Mouse (Mus musculus) cerebellum, adult 2 months (tissue): ENCODE measurements around the gene Arhgap31.

Source experiments
- CTCF ChIP-seq: fragments of 200-500 bp; IDR thresholded peaks from 2 replicates; pipeline ENCODE4 v1.5.1; 2011; ENCODE audit warnings: low read depth, mild to moderate bottlenecking, control low read depth, low read length, moderate library complexity, borderline replicate concordance; ENCODE audit not compliant: insufficient read depth
- POLR2A ChIP-seq: fragments of 200-500 bp; IDR thresholded peaks from 2 replicates; pipeline ENCODE4 v1.6.1; 2011; ENCODE audit warnings: low read length, control low read depth, borderline replicate concordance; ENCODE audit not compliant: insufficient read depth

DNA sequence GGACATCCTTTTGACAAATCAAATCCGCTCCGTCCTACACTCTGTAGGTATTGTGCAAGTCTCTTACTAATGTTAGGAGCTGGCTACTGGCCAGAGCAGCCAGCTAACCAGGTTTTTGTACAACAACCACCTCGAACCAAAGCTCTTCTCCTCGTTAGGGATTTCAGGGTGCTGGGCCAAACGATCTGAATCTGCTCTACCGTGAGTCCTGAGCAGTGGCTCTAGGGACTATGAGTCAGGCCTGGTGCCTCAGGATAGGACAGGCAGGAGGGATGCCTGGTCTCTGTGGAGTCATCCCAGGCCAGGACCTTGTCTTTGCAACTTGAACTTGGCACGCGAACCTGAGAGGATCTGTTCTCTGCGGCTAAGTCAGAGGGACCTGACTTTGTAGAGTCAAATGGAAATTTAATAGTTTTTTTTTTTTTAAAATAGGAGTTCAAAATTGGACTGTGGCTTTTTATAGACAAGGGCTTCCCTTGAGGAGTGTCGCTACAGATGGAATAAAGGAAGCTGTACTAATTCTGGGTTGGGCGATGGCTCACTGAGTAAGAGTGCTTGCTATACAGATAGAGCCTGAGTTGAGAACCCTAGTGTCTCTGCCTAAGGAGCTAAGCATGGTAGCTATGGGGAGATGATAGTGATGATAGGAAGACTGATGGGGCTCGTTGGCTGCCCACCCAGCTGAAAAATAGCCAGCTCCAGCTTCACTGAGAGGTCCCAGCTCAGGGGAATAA is 24.4 kb downstream of the Arhgap31 start:
- no peak for TF ChIP-seq POLR2A
- TF ChIP-seq CTCF: no peak
